Mouse (Mus musculus): ENCODE data around the gene Tas1r1. TPM values are rescaled to one million over a fixed set of nuclear protein-coding genes. Genes with fewer than 3 reads are reported as not detected.

The Tas1r1 gene
- polyA plus RNA-seq, 1 experiment from 2014 or later: 1.3 TPM

- Histone ChIP-seq H3K4me1 (replicated peaks) (peaks cover 11% of the 10 kb centered on the region), H3K27me3 (no peaks in the 10 kb centered on the region), H3K9ac (no peak overlapping the region), H3K36me3 (no peaks in the 10 kb centered on the region), H3K27ac (replicated peaks) (no peak overlapping the region), H3K4me2 (no peak overlapping the region), H3K9me3 (no peaks in the 10 kb centered on the region), H3K4me3 (no peak overlapping the region)
- WGBS: 82% methylated on average over 6 of the region's 6 CpGs
- ATAC-seq (ENCODE audit: low read depth): no peak
Measured at GRCm38 (mm10) chr4:152073715-152074114, 35.3 kb upstream of the Tas1r1 start.

GRCm38 (mm10) chr4:152072655-152073054 lies 34.3 kb upstream of the Tas1r1 start:
- Histone ChIP-seq H3K36me3 (no peaks in the 10 kb centered on the region), H3K4me3 (no peak overlapping the region), H3K27me3 (no peaks in the 10 kb centered on the region), H3K4me1 (replicated peaks) (peaks cover 11% of the 10 kb centered on the region), H3K27ac (replicated peaks) (0 out of 2 replicates have a peak overlapping the region, but pooled peaks have one; percentile 28), H3K9me3 (no peaks in the 10 kb centered on the region), H3K9ac (no peak overlapping the region), H3K4me2 (no peak overlapping the region)
- 69% methylated on average over 10 of the region's 10 CpGs for WGBS
- ATAC-seq (ENCODE audit: low read depth): no peak

- Histone ChIP-seq H3K9ac (no peak within 1 kb of the TSS), H3K27me3 (no peaks in the 10 kb centered on the region), H3K9me3 (no peaks in the 10 kb centered on the region), H3K36me3 (no peaks in the 10 kb centered on the region), H3K4me1 (replicated peaks) (peaks cover 11% of the 10 kb centered on the region), H3K4me3 (no peak within 1 kb of the TSS), H3K4me2 (no peak within 1 kb of the TSS), H3K27ac (replicated peaks) (0 out of 2 replicates have a peak within 1 kb of the TSS, but pooled peaks have one; percentile 28)
- 66% methylated on average over 10 of the region's 10 CpGs for WGBS
- ATAC-seq (ENCODE audit: low read depth): no peak
Measured at GRCm38 (mm10) chr4:152072121-152072601, 33.8 kb upstream of the Tas1r1 start, which contains the start of gene Plekhg5. Gene Plekhg5, plus strand, starts transcription at chr4:152072498.

GRCm38 (mm10) chr4:152070494-152071396 lies 32.4 kb upstream of the Tas1r1 start:
- peaks cover 11% of the 10 kb centered on the region for H3K4me1 ChIP-seq (replicated peaks)
- H3K27ac ChIP-seq (replicated peaks): no peak overlapping the region
- no peak for ATAC-seq (ENCODE audit: low read depth)
- no peak overlapping the region for H3K9ac ChIP-seq
- H3K9me3 ChIP-seq: no peaks in the 10 kb centered on the region
- WGBS: 77% methylated on average over 11 of the region's 11 CpGs
- H3K4me3 ChIP-seq: no peak overlapping the region
- H3K27me3 ChIP-seq: no peaks in the 10 kb centered on the region
- no peak overlapping the region for H3K4me2 ChIP-seq
- H3K36me3 ChIP-seq: no peaks in the 10 kb centered on the region

- H3K27me3 ChIP-seq: no peaks in the 10 kb centered on the region
- H3K4me2 ChIP-seq: no peak overlapping the region
- H3K4me3 ChIP-seq: no peak overlapping the region
- ATAC-seq (ENCODE audit: low read depth): no peak
- 86% methylated on average over 3 of the region's 3 CpGs for WGBS
- no peaks in the 10 kb centered on the region for H3K9me3 ChIP-seq
- no peaks in the 10 kb centered on the region for H3K36me3 ChIP-seq
- H3K27ac ChIP-seq (replicated peaks): no peak overlapping the region
- H3K4me1 ChIP-seq (replicated peaks): peaks cover 11% of the 10 kb centered on the region
- no peak overlapping the region for H3K9ac ChIP-seq
Measured at GRCm38 (mm10) chr4:152069245-152069644, 30.9 kb upstream of the Tas1r1 start.

GRCm38 (mm10) chr4:152068166-152068724 lies 29.9 kb upstream of the Tas1r1 start:
- Histone ChIP-seq H3K27me3 (no peaks in the 10 kb centered on the region), H3K4me3 (no peak overlapping the region), H3K4me1 (replicated peaks) (peaks cover 11% of the 10 kb centered on the region), H3K36me3 (no peaks in the 10 kb centered on the region), H3K27ac (replicated peaks) (no peak overlapping the region), H3K4me2 (no peak overlapping the region), H3K9ac (no peak overlapping the region), H3K9me3 (no peaks in the 10 kb centered on the region)
- WGBS: 78% methylated on average over 6 of the region's 6 CpGs
- ATAC-seq (ENCODE audit: low read depth): no peak

- Histone ChIP-seq H3K27me3 (no peaks in the 10 kb centered on the region), H3K9me3 (no peaks in the 10 kb centered on the region), H3K4me3 (no peak overlapping the region), H3K9ac (no peak overlapping the region), H3K36me3 (no peaks in the 10 kb centered on the region), H3K4me2 (no peak overlapping the region), H3K4me1 (replicated peaks) (peaks cover 5% of the 10 kb centered on the region), H3K27ac (replicated peaks) (no peak overlapping the region)
- ATAC-seq (ENCODE audit: low read depth): no peak; the same call in 1 of the 2 replicates
Measured at GRCm38 (mm10) chr4:152067280-152067679, 28.9 kb upstream of the Tas1r1 start.

GRCm38 (mm10) chr4:152062390-152063110 lies 24.2 kb upstream of the Tas1r1 start:
- Histone ChIP-seq H3K4me2 (no peak overlapping the region), H3K9ac (no peak overlapping the region), H3K4me1 (replicated peaks) (no peaks in the 10 kb centered on the region), H3K27me3 (no peaks in the 10 kb centered on the region), H3K4me3 (no peak overlapping the region), H3K27ac (replicated peaks) (no peak overlapping the region), H3K9me3 (no peaks in the 10 kb centered on the region), H3K36me3 (peaks cover 39% of the 10 kb centered on the region)
- 75% methylated on average over 9 of the region's 9 CpGs for WGBS
- no peak for ATAC-seq (ENCODE audit: low read depth)

- Histone ChIP-seq H3K27me3 (no peaks in the 10 kb centered on the region), H3K9ac (no peak overlapping the region), H3K9me3 (no peaks in the 10 kb centered on the region), H3K4me2 (no peak overlapping the region), H3K27ac (replicated peaks) (no peak overlapping the region), H3K36me3 (peaks cover 83% of the 10 kb centered on the region), H3K4me1 (replicated peaks) (peaks cover 13% of the 10 kb centered on the region), H3K4me3 (no peak overlapping the region)
- WGBS: 85% methylated on average over 6 of the region's 6 CpGs
- ATAC-seq (ENCODE audit: low read depth): no peak
Measured at GRCm38 (mm10) chr4:152044609-152045008, 6.2 kb upstream of the Tas1r1 start.

- Histone ChIP-seq H3K4me1 (replicated peaks) (peaks cover 21% of the 10 kb centered on the region), H3K4me2 (no peak overlapping the region), H3K27me3 (no peaks in the 10 kb centered on the region), H3K27ac (replicated peaks) (no peak overlapping the region), H3K9ac (no peak overlapping the region), H3K9me3 (no peaks in the 10 kb centered on the region), H3K36me3 (peaks cover 71% of the 10 kb centered on the region), H3K4me3 (no peak overlapping the region)
- ATAC-seq (ENCODE audit: low read depth): no peak
- WGBS: 88% methylated on average over 3 of the region's 3 CpGs
Measured at GRCm38 (mm10) chr4:152043171-152043570, 4.8 kb upstream of the Tas1r1 start.

GRCm38 (mm10) chr4:152041924-152042641 lies 3.7 kb upstream of the Tas1r1 start:
- ATAC-seq (ENCODE audit: low read depth): no peak
- Histone ChIP-seq H3K4me3 (no peak overlapping the region), H3K36me3 (peaks cover 60% of the 10 kb centered on the region), H3K9ac (no peak overlapping the region), H3K27me3 (no peaks in the 10 kb centered on the region), H3K9me3 (no peaks in the 10 kb centered on the region), H3K4me1 (replicated peaks) (peaks cover 21% of the 10 kb centered on the region), H3K4me2 (no peak overlapping the region), H3K27ac (replicated peaks) (no peak overlapping the region)
- 96% methylated on average over 22 of the region's 22 CpGs for WGBS
